Mouse (Mus musculus) R1 (cell line): ENCODE data around the gene Alad.
A peak's percentile ranks its signal among the peaks of the same experiment; 100 is the strongest.

Experiments used
- DNase-seq: peaks from one replicate; pipeline ENCODE4 v3.0.0-alpha.2; 2018; ENCODE audit warnings: low read depth, low spot score

Alad gene

DNA sequence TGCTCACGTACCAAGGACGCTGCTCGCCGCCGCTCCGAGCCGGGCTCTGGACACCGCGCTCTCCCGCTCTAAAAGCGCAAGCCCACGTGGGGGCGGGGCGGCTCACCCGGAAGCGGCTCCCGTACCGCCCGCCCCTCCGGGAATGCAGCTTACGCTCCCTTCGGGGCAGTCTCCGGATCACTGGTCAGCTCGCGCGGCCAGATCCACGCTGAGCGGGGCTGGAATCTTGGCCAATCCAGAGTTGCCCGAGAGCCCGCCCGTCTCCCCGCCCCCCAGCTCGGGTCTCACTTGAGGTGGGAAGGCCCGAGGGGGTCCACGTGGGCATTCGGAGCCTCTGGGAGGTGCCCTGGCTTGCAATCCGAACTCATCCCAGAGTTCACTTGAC is at the start of gene Alad:
Gene Alad (minus strand): TSS at position 70 of the 385 bp plus-strand sequence.
- peak; percentile 89 for DNase-seq

DNA sequence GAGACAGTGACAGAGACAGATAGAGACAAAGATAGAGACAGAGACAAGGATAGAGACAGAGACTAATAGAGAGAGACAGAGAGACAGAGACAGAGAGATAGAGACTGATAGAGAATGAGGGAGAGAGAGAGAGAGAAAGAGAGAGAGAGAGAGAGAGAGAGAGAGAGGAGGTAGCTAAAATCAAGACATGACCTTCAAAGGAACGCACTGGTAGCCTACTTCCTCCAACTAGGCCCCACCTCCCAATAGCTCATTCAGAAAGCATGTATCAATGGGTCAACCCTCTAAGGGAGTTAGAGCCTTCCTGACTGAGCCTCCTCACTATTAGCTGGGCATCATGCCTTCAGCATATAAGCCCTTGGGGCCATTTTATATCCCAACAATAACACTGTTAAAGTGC is 48.6 kb upstream of the Alad start:
- no peak for DNase-seq

DNA sequence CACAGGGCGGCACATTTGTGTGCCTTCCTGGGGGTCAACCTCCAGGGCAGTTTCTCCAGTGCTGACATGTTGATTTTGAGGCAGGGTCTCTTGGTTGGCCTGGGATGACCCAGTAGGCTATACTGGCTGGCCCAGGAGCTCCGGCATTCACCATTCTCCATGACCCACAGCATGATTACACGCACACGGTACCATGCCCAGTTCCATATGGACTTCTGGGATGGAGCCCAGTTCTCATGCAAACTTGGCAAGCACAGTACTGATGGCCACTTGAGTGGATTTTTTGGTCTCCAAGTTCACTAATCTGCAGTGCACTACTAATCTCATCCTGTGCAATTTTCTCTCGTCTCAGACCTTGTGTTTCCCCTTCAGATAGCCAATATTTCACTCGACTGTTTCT is 48.0 kb upstream of the Alad start:
- no peak for DNase-seq

DNA sequence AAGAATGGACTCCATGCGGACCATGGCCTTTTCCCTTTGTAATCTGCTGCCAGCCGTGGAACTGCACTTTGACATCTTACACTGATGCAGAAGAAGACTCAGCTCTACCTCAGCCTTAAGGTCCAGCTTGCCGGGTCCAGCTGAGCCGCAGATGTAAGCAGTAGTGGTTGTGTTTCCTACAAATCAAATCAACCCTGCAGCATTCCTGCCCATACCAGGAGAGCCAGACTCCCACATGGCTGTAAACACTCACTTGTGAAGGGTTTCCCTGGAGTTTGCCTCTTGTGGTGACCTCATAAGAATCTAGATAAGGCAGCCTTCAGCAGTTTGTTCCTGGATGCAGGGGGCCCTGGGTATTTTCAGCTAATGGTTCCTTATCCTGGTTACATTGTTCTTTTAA is 46.8 kb upstream of the Alad start:
- no peak for DNase-seq

GRCm38 (mm10) chr4:62562006-62562405 is 42.3 kb upstream of the Alad start:
- DNase-seq = no peak

DNA sequence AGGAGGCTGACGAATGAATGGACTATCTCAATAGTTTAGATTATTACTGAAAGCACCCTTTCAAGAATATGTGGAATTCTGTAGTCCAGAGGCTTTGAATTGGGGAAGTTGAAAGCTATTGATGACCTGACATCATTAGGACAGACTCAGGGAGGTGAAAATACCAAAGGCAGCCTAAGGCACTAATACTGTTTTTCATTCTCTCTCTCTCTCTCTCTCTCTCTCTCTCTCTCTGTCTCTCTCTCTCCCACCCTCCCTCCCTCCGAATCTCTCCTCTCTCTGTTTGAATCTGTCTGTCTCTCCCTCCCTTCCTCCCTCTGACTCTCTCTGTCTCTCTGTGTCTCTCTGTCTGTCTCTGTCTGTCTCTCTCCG is 41.9 kb upstream of the Alad start:
- no peak for DNase-seq

- peak; percentile 72 for DNase-seq
Measured at GRCm38 (mm10) chr4:62560963-62561629, 41.4 kb upstream of the Alad start.

DNA sequence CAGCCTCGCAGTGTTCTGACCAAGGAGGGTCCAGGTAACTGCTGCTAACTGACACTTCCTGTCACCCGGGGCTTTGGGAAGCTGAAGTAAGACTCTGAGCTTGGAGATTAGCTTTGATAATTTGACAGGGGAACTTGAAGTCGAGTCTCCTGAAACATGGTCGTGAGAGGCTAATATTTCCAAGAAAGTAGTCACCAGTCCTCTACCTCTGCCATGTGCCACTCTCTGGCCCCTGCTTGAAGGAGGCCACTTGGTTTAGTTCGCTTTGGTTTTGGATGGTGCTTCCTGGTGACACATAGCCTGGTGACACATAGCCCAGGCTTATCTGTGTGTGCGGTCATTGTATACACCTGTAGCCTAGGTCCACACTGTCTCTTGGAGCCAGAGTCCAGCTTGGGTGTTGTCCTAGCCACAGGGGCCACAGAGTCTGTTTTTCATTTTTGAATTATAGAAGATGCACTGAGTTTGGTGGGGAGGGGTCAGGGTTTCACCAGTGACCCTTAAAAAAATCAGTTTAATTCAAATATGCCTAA is 40.1 kb upstream of the Alad start, which contains the start of gene Rgs3:
Gene Rgs3 (plus strand): TSS at position 51 of the 533 bp plus-strand sequence.
- DNase-seq = no peak

DNA sequence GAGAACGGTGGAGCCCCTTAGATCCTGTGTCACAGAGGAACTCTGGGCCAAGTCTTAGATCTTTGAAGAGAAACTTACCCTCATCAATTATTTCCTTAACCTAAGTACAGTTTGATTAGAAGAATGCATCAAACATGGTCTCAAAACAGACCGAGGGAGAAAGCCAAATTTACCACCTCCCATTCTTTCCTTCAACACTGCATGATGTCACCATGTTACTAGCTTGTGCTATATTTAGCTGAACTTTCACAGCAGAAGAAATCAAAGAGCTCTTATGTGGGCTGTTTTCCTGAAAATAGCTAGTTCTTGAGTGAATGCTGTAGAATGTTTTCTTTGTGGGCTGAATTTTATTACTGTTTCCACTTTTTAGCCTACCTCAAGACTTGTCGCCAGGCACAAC is 37.7 kb upstream of the Alad start:
- no peak for DNase-seq

- no peak for DNase-seq
Measured at GRCm38 (mm10) chr4:62551966-62552365, 32.2 kb upstream of the Alad start.

- peak; percentile 42 for DNase-seq
Measured at GRCm38 (mm10) chr4:62544801-62545200, 25.1 kb upstream of the Alad start.

DNA sequence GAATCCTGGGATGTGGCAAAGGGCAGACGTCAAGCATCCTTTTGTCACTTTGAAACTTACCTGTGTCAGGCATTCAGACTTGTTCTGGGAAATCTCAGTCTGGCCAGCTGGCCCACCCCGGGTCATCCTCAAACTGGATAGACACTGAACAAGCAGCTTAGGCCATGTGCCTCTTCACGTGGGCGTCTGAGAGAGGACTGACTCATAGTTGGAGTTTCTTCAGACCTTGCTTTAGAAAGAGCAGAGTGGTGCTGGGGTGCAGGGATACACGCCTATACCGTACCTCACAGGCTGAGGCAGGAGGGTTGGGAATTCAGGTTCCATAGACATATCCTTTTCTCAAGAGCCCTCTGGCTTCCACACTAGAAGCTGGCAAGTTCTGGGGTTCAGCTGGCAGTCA is 24.1 kb upstream of the Alad start:
- DNase-seq = no peak

- no peak for DNase-seq
Measured at GRCm38 (mm10) chr4:62541802-62542201, 22.1 kb upstream of the Alad start.

DNA sequence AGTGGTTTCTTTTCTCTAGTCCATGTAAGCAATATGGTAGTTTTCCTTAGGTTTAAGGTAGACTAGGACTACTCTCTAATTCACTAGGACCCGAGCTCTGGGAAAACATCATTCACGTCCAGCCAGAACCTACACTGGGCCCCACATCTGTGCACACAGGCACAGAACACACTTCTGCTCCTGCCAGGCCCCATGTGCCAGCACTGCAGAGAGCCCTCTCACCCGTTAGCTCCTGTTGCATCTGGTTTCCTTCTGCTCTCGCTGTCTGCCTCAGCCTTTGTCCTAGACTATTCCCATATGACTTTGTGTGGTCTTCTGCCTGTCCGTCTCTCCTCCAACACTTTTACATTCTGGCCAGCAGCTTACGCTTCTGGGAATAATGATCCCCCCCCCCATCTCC is 14.0 kb upstream of the Alad start:
- DNase-seq = no peak

- DNase-seq = no peak
Measured at GRCm38 (mm10) chr4:62527655-62528054, 7.9 kb upstream of the Alad start.

DNA sequence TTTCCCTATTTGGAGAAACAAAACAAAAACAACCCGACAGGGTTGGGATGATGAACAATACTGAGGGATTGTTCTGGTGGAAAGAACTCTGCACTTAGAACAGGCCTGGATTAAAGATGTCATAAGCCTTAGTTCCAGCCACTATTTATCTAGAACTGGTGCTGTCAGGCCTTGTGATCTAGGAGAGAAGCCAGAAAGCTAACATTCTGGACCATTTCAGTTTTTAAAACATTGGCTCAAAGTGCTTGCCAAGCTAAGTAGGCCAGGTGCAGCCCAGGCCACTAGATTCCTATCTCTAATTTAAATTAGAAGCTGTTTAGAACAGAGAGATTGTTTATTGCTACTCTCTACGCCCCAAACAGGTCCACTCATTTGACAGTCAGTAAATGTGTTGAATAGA is 6.5 kb upstream of the Alad start:
- DNase-seq = no peak

- DNase-seq = no peak
Measured at GRCm38 (mm10) chr4:62525489-62525811, 5.7 kb upstream of the Alad start.

DNA sequence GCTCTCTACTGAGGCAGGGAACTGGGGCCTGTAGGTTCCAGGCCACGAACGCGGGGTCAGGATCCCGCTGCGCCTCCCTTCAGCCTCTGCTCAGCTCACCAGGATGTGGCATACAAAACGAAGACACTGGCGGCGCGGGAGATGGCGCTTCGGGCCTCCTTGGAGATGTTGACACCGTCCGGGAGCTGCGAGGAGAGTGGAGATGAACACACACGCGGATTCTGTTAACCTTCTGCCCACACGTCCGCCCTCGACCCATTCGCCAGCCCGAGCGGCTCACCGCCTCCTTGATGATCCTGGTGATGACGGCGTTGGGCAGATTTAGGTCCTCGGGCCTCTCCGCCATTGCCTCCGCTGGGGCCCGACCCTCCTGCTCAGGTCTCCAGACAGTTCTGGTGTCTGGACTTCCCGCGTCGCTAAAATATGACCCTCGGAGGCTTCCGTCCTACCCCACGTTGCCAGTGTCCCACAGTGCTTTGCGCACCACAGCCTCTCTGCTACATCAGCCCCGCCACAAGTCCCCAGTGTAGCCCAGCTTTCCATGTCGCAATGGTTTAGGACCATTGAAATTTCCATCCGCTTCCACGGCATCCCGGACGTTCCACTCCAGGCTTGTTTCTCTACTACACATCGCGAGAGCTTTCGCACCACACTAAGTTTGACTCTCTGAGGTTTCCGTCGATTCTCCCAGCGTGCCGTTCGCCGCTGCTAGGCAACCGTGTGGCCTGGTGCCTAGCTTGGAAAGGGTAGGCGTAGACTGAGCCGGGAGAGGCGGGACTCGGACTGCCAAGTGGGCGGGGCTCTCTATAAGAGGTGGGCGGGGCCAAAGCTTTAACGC is 5.2 kb upstream of the Alad start, which contains the start of the genes Pole3 and 4933430I17Rik:
Gene Pole3 (minus strand): TSS at position 418 of the 838 bp plus-strand sequence.
Gene 4933430I17Rik (plus strand): TSS at position 719 of the 838 bp plus-strand sequence.
- DNase-seq = peak; percentile 99

GRCm38 (mm10) chr4:62520892-62521400 is 1.2 kb upstream of the Alad start:
- DNase-seq = no peak

DNA sequence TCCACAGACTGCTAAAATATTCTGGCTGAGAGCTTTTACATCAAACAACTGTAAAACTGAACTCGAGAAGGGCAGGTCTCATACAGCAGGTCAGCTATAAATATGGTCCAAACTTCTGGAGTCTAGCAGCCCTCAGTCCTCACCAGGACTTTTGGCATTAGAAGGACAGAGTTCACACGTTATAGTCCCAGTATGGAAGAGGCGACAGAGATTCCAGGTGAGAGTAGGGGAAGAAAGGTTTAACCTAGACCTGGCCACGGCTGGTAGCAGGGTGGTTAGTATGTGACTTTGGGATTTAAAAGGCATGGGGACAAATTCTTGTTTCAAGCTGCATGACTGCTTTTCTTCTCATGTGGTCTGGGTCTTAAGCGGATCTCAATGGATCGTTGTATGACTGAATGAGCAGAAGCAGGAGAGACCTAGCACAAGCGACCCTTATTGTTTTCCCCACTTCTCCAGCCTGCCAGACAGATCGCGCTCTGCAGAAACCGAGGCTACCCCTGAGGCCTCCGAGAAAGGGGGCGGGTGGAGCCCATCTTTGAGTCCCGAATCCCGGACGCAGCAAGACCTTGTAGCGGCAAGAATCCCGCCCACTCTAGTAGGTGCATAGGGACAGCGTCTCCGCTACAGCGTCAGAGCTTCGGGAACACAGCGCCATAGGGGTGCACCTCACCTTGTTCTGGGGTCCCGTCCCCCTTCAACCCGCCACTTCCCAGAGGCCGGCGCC is 433 bp downstream of the Alad start:
- DNase-seq = peak; percentile 89

GRCm38 (mm10) chr4:62518416-62519121 is 1.1 kb downstream of the Alad start:
- DNase-seq = peak; percentile 43
